Mouse (Mus musculus): ENCODE results near the gene Epop.

DNA sequence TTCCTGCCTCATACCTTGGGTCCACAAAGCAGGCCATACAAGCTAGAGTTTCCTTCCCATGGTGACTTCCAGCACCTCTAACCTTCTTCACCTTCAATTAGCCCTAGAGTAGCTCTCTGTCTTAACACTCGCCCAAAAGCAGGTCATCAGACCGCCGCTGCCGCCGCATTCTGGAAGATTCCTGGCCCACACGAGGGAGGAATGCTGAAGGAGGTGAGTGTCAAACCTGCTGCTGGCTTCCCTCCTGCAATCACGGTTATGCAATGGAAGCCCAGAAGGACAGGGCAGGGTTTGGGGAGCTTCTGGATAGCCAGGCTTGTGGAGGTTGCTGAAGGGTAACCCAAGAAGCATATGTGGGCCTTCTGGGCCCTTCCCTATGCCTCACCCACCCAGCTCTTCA lies 45.0 kb downstream of the Epop start:
- no peak for TF ChIP-seq EP300 (IDR thresholded peaks at IDR 0.05; ENCODE audit: insufficient read depth, low read depth, low read length)
- no peak for TF ChIP-seq CTCF (IDR thresholded peaks at IDR 0.05; ENCODE audit: low read depth, low read length)
- no peak for TF ChIP-seq POLR2A (IDR thresholded peaks at IDR 0.05; ENCODE audit: insufficient read depth, low read length)
